1 mouse cellular context compared by ENCODE assay signal in genomic region chr17:29060946-29061345, GRCm38 (mm10).
TF ChIP-seq lines count a peak whose summit lies in the region.

No protein-coding gene starts in this region.

TF ChIP-seq in ES-E14, 5 proteins besides CTCF, POLR2A, EP300 and RAD21 (continued from another document):
- TF ChIP-seq HCFC1 (IDR thresholded peaks at IDR 0.05; ENCODE audit: borderline replicate concordance, insufficient read depth, low read length): no peak
